Mouse (Mus musculus) layer of hippocampus, adult 18-20 months (tissue): ENCODE results near the gene Pepd. TPM values are rescaled to one million over a fixed set of nuclear protein-coding genes. Genes with fewer than 3 reads are reported as not detected.

Source experiments
- DNase-seq, 2 experiments: peaks; one replicate each; pipeline ENCODE4 v3.0.0; 2022; ENCODE audit warnings: low spot score in 2 of 2
- total RNA-seq, 2 experiments: library from RNA; stranded (reverse); gene quantifications; 2 replicates each; pipeline ENCODE4 v1.2.3; 2021

The Pepd gene
- total RNA-seq, 2 experiments from 2014 or later: 34.2 to 36.4 TPM

DNA sequence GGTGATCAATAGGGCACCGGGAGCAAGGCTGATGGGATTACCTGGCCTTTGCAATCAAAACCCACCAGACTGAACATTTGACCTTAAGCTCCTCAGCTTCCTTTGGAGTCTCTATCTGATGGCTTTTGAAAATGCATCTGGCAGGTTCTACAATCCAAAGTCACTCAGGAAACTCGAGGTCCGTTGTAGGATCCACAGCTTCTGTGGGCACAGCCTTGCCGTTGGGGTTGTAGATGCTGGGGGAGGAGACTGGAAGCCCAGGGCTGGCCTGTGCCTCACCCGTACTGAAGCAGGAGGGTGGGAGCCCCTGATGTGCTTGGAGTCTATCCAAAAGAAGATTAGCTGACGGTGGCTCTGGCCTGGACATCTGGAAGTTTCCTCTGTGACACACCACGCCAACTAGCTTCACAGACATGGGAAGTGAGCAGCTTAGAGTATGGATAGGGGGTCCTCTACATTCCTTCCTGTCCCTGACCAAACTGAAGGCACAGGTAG lies 18.1 kb downstream of the Pepd start:
- DNase-seq: no peak

DNA sequence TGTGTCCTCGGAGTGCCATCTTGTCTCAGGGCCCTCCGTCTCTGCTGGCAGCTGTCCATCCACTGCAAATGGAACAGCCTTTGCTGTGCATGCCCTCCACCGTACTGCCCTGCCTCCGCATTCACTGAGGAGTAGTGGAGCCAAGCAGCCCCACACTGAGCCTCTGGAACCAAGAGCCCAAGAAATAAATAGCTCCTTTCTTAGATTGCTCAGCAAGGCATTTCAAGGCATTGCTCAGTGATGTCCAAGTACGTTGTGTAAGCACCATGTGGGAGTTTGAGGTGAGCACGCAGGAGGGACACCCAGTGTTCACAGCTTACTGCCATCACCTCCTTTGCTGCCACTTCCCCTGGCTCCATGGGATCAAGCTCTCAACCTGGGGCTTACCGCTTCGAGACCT lies 20.5 kb downstream of the Pepd start:
- DNase-seq: no peak

DNA sequence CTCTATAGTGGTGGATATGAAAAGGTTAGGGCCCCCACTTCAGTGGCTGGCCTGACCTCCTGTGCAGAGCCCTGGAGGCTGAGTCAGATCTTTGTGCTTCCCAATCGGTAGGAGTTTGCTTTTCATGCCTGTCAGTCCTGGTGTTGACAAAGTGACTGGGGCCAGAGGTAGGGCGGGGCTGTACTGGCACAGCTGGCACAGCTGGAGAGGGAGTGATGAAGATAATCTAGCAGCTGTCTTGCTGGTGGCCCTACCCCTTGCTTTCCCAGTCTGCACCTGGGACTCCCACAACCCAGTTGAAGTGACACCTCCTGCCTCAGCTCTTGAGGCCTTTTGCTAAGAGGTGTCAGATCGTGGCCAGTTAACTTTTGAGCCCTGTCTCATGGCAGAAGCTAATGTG lies 21.0 kb downstream of the Pepd start:
- DNase-seq: no peak

DNA sequence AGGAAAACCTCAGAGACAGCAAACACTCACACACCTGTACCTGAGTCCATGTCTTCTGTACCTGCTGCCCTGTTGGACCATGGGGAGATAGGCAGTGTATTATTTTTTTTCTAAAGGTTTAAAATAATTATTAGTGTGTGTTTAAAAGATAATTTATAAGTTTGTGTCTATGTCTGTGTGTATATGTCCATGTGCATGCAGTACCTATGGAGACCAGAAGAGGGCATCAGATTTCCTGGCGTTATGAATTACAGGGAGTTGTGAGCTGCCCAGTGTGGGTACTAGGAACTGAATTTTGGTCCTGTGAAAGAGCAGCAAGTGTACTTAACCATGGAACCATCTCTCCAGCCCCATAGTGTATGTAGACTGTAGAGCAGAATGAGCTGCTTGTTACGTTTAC lies 24.2 kb downstream of the Pepd start:
- no peak for DNase-seq

DNA sequence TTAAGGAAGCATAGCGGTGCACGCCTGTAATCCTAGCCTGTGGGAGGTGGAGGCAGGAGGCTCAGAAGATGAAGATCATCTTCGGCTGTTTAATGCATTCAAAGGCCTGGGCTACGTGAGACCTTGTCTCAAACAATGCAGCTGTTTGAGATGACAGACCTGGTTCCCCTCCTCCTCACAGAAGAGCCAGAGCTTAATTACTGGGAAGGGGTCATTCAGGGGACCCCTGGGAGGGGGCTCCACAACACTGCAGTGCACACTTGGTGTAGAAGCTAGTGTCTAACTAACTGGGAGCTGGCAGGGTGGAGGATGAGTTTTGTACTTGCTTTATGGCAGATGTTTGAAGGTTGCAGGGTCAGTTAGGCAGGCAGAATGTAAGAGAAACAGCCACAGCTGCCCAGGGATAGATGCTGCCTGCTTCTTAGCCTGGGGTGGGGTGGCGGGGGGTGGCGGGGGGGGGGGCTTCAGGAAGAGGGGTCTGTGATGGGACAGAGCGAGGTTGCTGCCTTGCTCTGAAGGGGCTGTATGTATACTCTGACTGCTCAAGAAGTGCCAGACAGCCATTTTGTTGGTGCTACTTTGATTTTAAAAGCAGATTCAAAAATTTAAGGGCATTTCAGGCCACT lies 26.6 kb downstream of the Pepd start:
- DNase-seq: no peak

DNA sequence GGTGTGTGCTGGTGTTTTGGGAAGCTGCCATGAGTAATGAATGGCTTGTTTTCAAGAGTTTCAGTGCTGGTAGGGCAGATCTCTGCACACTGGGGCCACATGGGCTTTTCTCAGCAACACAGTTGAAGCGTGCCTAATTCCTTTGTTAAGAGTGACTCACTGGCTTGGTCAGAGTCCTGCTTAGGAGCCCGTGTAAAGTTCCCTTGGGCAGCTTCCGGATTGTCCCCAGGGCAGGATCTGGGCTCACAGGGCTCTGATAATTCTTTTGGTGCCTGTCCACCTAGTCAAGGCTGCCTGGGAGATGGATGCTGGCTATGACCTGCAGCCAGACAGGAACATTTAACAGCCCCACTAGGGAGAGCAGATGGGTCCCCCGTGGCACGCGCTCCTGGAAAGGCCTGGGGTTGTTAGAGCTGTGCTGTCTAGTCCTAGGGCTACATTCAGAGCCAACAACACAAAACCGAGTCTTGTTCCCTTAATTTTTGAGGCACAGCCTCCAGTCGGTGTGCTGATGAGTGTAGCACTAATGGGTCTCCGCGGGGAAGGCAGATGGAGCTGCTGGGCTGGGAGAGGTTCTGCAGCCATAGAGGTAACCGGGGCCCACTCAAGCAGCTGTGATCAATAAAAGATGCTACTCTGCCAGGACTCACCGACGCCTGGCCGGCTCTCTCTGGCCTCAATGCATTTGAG lies 27.2 kb downstream of the Pepd start:
- peak in 1 of 2 experiments; percentile 52 for DNase-seq

DNA sequence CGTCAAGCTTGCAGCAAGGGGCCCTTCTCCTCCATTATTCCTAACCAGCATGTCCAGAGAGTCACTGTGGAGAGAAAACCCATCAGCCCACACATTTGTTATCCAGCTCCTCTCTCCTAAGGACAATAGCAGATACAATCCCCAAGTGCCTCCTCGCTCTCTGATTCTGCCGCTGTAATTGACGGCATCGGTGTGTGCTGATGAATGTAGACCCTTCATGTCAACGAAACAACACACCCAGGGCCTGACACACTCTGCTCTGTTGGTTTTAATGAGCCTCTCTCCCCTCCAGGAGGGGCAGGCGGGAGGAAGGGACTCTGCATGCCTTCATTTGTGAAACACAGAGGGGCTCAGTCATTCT lies 27.8 kb downstream of the Pepd start:
- DNase-seq: no peak

DNA sequence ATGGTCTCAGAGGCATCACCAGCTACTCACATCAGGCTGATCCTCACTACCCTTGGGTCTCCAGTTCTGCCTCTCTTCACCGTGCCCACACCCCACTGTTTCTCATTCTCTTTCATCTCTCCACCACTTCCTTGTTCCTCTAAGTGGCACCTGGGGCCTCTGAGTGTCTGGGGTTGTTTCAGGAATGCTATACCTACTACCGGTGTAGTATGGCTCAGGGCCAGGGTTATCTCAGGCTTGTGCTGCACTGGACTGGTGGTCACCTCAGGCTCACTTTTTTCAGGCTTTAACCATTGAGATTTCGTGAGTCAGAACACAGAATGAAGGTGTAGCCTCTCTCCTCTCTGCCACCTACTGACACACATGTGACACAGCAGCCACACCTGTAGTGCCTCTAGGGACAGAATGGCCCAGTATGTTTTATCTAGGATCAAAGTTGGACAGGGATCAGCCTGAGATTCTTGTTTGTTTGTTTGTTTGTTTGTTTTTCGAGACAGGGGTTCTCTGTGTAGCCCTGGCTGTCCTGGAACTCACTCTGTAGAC lies 31.5 kb downstream of the Pepd start:
- no peak for DNase-seq

DNA sequence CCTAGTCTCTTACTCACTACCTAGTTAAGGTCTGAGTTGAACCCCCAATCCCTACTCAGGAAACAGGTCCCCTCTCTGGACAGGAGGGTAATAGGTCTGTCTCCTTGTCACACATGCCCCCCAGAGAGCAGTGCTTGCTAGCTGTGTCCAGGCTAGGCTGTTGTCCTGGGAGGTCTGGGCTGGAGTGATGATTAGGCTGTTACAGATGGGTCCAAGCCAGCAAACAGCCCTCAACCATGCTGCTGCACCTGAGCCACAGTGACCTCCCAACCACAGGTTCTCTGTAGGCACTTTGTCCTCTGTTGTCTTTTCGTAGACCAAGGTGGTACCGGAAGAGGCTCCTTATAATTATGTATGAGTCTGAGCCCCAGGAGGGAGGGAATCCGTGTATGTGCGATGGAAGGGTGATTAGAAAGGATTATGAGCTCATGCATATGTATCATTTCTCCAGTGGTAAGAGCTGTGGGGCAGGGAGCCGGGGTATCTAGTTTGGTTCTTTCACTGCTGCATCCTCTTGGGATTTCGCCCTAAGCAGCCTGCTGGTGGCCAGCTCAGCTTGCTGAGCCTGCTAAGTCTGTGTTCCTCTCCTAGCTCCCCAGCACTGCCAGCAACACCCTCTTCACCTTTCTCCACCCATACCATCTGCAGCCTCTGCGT lies 34.2 kb downstream of the Pepd start:
- no peak for DNase-seq

DNA sequence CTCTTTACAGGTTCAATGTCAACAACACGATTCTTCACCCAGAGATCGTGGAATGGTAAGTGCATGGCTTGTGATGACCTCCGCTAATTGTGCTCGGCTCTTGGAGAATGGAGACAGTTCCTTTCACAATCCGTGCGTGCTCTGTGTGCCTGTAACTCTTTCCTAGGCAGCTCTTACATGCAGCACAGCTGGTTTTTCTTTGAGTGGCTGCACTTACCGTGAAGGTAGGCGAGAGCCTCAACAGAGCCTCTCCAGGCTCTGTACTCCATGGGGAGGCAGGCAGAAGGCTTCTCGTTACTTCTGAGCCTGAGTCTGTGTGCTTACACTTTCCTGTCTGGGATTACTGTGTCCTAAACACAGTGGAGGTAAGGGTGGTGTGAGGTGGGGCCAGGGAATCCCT lies 42.4 kb downstream of the Pepd start:
- no peak for DNase-seq

DNA sequence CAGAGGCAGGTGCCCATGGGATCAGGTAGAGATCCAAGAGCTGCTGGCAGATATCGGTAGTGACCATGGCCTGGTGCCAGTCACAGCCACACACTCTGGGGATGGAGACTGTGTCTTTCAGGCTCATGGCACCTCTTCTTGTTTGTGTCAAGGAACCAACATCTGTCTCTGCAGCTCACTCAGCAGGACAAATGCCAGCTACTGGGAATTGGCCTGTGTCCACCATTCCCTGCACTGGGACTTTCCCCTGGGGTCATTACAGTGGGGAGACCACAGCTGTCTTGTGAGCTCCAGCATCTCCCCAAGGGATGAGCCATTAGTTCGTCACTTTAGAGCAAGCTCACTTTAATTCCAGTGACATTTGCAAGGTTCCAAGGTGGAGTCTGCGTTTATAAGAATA lies 43.1 kb downstream of the Pepd start:
- no peak for DNase-seq

DNA sequence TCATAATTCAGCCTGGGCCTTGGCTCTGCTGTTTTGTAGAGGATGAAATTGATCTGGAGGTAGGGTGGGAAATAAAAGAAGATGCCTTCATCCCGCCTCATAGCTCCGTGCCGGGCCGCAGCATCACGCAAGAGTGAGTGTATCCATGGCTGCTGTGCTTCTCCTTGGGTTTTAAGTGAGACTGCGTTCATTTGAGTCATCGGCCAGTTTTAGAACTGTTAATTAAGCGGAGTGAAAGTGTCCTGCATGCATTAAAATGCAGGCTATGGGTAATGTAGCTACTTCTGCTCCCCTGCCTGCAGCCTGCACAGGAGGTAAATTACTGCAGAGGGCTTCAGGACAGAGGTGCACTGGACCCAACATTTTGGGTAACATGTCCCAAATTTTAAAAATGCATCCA lies 45.0 kb downstream of the Pepd start:
- no peak for DNase-seq

DNA sequence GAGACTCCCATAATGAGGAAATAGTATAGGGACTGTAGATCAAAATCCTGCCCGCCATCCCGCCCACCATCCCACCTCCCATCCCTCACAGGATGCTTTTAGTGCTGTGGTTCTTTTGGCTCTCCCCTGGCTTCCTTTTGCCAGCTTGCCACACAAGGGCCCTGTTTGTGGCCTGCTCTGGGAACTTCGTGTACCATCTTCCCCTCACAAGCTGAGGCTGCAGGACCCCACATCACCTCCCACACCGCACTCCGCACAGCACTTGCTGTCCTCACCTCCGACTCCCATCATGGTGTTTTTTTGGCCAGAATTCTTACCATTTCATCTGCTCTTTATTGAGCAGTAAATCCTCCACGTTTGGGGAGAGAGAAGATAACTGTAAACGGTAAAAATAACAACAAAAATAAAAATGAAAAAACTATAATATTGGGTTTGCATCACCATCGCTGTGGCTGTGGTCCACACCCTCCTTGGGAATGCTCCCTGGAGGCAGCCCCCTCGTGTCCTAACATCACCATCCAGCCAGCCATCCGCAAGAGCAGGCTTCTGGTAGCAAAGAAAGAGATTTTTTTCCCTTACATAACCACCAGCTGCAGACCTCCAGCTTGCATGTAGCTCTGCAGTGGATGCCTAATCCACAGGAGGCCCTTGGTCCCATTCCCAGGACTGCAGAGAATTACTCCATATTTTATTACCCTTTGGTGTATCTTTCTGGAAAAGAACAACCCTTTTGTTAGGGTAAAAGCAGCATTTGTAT lies 51.9 kb downstream of the Pepd start:
- DNase-seq: peak; percentile 8 to 64

DNA sequence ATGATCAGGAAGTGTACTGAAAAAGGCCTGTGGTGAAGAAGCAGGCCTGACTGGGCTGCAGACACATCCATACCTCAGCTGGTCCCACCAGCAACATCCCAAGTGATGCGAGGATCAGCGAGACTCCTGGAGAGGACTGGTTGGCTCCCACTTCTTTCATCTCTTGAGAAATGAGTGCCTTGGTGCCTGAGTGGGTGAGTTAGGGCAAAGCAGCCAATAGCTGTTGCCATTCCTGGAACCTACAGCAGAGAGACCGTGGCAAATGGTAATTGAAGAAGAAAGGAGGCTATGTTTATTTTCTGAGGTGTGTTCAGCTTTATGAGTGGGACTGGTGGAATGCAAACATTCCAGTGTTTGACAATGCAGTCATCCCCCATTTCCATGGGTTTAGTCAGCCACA lies 55.2 kb downstream of the Pepd start:
- DNase-seq: no peak

DNA sequence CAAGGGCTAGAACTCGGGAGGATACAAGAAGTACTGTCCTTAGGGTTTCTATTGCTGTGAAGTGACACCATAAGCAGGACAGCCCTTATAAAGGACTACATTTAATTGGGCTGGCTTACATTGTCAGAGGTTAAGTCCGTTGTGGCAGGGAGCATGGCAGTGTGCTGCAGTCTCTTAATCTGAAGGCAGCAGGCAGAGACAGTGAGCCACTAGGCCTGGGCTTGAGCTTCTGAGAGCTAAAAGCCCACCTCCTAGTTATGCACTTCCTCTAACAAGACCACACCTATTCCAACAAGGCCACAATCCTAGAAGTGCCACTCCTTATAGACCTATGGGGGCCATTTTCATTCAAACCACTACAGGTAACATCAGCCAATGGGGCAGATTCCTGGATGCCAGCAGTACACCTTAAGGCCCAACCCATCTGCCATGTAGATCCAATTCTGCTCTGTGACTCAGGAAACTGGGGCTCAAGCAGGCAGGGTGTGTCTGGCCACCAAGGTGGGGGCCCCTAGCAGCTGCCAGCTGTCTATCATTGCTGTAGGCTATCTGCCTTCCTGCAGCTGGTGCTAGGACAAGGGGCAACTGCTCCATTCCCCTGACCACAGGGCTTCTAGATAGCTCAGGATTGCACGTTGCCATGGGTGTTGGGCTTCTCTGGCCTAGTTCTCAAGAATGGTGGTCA lies 56.7 kb downstream of the Pepd start:
- no peak for DNase-seq

DNA sequence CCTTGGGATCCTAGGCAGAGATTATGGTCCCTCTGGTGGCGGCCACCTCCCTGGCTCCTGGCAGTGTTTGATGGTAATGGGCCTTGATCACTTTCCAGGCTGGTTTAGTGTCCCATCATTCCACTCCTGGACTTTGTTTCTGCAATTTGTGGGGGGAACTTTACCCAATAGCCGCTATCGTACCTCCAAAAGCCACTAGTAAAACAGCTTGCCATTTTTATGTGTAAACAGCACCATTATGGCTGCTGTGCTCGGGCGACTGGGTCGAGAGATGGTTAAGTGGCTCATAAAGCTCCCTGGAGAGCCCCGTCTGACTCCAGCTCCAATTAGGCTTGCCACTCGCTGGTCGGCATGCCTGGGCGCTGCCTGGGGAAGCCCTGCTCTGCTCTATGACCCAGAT lies 59.6 kb downstream of the Pepd start:
- no peak for DNase-seq

DNA sequence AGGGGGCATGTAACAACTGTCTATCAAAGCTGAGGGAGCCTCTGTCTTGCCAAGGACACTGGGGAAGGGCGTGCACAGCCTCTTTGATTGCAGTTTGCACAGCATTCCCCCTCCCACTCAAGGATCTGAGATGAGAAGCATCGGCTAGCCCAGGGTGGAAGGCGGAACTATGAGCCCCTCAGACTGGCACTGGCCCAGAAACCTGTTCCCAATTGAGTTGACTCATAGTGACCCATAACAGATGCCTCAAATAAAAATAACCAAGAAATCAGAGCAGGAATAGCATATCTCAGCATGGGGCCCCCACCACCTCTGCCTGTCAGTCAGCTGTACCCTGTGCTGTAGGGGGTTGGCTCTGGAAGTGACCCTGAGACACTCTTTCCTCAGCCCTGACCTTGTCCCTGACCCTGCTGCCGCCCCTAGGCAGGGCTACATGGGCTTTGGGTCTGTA lies 60.8 kb downstream of the Pepd start:
- no peak for DNase-seq

DNA sequence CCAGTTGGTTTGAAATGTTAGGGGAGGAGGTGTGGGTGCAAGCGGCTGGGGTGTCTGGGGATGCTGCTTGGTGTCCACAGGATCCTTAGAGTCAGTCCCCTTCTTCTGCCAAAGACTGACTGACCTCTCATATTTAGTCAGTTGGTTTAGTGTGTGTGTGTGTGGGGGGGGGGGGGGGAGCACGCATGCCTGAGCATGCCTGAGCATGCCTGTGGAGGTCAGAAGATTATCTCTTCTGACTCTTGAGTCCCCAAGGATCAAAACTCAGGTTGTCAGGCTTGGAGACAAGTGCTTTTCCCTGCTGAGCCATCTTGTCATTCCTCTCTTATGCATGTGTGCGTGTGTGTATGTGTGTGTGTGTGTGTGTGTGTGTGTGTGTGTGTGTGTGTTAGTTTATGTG lies 61.7 kb downstream of the Pepd start:
- no peak for DNase-seq

DNA sequence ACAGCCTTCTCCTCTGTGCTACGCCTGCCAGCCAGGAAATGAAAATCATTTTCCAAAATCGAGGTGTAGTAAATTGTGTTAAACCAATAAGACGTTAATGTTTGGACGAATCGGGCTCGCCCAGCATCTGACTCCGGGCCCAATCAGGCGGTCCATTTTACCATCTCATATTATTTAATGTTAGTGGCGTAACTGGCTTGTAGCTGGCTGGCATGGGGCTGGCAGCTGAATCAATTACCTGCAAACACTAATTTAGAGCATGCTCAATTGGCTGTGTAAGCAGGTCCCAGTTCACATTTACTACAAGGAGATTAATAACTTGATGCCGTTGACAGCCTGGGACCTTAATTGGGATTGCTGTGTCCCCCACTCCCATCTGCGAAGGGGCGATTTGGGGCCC lies 63.7 kb downstream of the Pepd start:
- DNase-seq: no peak

DNA sequence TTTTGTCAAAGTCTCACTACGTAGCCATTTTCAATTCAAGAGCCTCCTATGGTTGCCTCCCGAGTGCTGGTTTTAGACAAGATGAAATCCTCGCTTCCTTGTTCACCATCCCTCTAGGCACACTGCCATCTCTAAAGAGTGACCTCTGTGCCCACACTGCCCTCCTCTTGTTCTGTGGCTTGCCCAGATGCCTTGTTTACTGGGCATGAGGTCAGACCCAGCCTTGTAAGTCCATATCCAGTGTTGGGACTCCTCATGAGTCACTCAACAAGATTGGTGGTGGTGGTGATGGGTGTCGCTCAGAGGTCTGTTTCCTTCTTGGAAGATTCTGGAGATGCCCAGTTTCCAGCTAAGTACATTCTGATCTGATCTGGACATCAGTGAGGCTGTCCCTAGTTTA lies 65.2 kb downstream of the Pepd start:
- no peak for DNase-seq

DNA sequence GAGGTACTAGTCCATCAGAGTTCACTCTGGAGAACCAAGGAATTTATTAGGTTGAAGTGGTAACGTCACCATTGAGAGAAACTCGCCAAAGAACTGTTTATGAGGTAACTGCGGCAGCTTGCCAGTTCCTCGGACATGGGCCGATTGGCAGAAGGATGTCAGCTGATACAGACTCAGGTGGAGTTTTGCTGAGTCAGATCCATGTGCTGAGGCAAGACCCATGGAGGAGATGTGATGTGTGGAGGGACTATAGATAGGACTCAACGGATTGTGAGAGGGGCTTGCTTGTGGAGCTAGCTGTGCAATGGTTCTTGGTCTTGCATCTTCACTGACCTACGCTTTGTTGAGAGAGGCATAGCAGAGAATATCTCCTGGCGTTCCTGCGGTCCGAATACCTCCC lies 69.6 kb downstream of the Pepd start:
- no peak for DNase-seq
